Mouse (Mus musculus) embryonic facial prominence, embryonic 10.5 days (tissue): Measurements from ENCODE around the gene 2010109A12Rik. TPM values are rescaled to one million over a fixed set of nuclear protein-coding genes. Genes with fewer than 3 reads are reported as not detected.

Source experiments
- DNase-seq: peaks from one replicate; pipeline ENCODE4 v3.0.0-alpha.2; 2017; ENCODE audit warnings: low spot score
- H3K27ac ChIP-seq: fragments of 300-500 bp; sonication (generic); replicated peaks from 2 replicates; pipeline ENCODE4 v1.5.1; 2016; ENCODE audit warnings: mild to moderate bottlenecking
- H3K27me3 ChIP-seq: fragments of 300-500 bp; sonication (generic); replicated peaks from 2 replicates; pipeline ENCODE4 v1.6.1; 2016; ENCODE audit warnings: low read depth, mild to moderate bottlenecking; ENCODE audit not compliant: poor library complexity, severe bottlenecking
- H3K36me3 ChIP-seq: fragments of 300-500 bp; sonication (generic); replicated peaks from 2 replicates; pipeline ENCODE4 v1.6.1; 2016; ENCODE audit warnings: mild to moderate bottlenecking, moderate library complexity
- H3K4me1 ChIP-seq: fragments of 300-500 bp; sonication (generic); 2 replicates; pipeline ENCODE4 v1.6.1; 2016
- H3K4me3 ChIP-seq: fragments of 300-500 bp; sonication (generic); 2 replicates; pipeline ENCODE4 v1.5.1; 2016; ENCODE audit warnings: mild to moderate bottlenecking, moderate library complexity
- H3K9me3 ChIP-seq: fragments of 300-500 bp; sonication (generic); 2 replicates; pipeline ENCODE4 v1.6.1; 2016; ENCODE audit warnings: mild to moderate bottlenecking
- WGBS: fragments of 180-500 bp; shearing (Covaris S2); methylation state at CpG from one replicate; pipeline ENCODE4 v1.1.7; 2016; 5-methylcytosine and 5-hydroxymethylcytosine counted together
- polyA plus RNA-seq: library from polyadenylated mRNA; unstranded; fragments of >200 nt; fragmentation: Nextera tagmentation; extraction: Ambion mirVana; gene quantifications from 2 replicates; pipeline ENCODE4 v1.2.1, GENCODE M21; 2016

Gene 2010109A12Rik
- polyA plus RNA-seq, 1 experiment from 2014 or later = 1.3 TPM

- Histone ChIP-seq H3K27ac (no peak overlapping the region), H3K27me3 (no peaks in the 10 kb centered on the region), H3K36me3 (no peaks in the 10 kb centered on the region), H3K4me1 (peaks cover 8% of the 10 kb centered on the region; the same call in 1 of the 2 replicates), H3K9me3 (no peaks in the 10 kb centered on the region), H3K4me3 (no peak overlapping the region)
- WGBS = 85% methylated on average over 2 of the region's 2 CpGs
- no peak for DNase-seq
These were observed 56.4 kb downstream of the 2010109A12Rik start for GRCm38 (mm10) chr5:93262751-93263150.

Other genes starting within 250 kb of the 2010109A12Rik start
- 0.78 and 0.85 TPM in 2 replicates for gene Sowahb, start 161.5 kb upstream of the 2010109A12Rik start, polyA plus RNA-seq
- 294 and 297 TPM in 2 replicates for gene Sept11, start 113.1 kb upstream of the 2010109A12Rik start, polyA plus RNA-seq
- 115 and 119 TPM in 2 replicates for gene Ccni, start within 50 bp of the 2010109A12Rik start, polyA plus RNA-seq
- gene Ccng2, start 60.7 kb downstream of the 2010109A12Rik start, polyA plus RNA-seq = 52.8 and 55.1 TPM in 2 replicates